Mouse (Mus musculus) lung, postnatal 0 days (tissue): ENCODE data around the gene Mto1. TPM values are rescaled to one million over a fixed set of nuclear protein-coding genes. Genes with fewer than 3 reads are reported as not detected.
A peak's percentile ranks its signal among the peaks of the same experiment; 100 is the strongest.

Source experiments
- ATAC-seq: fragments of 200-750 bp; cut with Nextera tagmentation; 2 replicates; pipeline ENCODE4 v1.8.0; 2017; ENCODE audit warnings: moderate library complexity
- DNase-seq: peaks from one replicate; pipeline ENCODE4 v3.0.0-alpha.2; 2016; ENCODE audit warnings: low spot score
- H3K27ac ChIP-seq: fragments of 300-500 bp; sonication (generic); 2 replicates; pipeline ENCODE4 v1.5.1; 2014; ENCODE audit warnings: antibody characterized with exemption, mild to moderate bottlenecking, low read length, mixed read lengths
- H3K27me3 ChIP-seq: fragments of 300-500 bp; sonication (generic); replicated peaks from 2 replicates; pipeline ENCODE4 v1.6.1; 2014; ENCODE audit warnings: low read length, mixed read lengths; ENCODE audit not compliant: insufficient read depth
- H3K36me3 ChIP-seq: fragments of 300-500 bp; sonication (generic); 2 replicates; pipeline ENCODE4 v1.6.1; 2014; ENCODE audit warnings: low read length, mixed read lengths; ENCODE audit not compliant: insufficient read depth
- H3K4me1 ChIP-seq: fragments of 300-500 bp; sonication (generic); 2 replicates; pipeline ENCODE4 v1.6.1; 2014; ENCODE audit warnings: antibody characterized with exemption, low read depth, low read length, mixed read lengths; ENCODE audit not compliant: insufficient read depth
- H3K4me2 ChIP-seq: fragments of 300-500 bp; sonication (generic); replicated peaks from 2 replicates; pipeline ENCODE4 v1.6.1; 2014; ENCODE audit warnings: low read depth, mild to moderate bottlenecking, low read length, moderate library complexity, mixed read lengths
- H3K4me3 ChIP-seq: fragments of 300-500 bp; sonication (generic); 2 replicates; pipeline ENCODE4 v1.5.1; 2014; ENCODE audit warnings: low read depth, low read length
- H3K9ac ChIP-seq: fragments of 300-500 bp; sonication (generic); replicated peaks from 2 replicates; pipeline ENCODE4 v1.6.1; 2014; ENCODE audit warnings: low read depth, mild to moderate bottlenecking
- H3K9me3 ChIP-seq: fragments of 300-500 bp; sonication (generic); 2 replicates; pipeline ENCODE4 v1.6.1; 2016; ENCODE audit warnings: low read length, mixed read lengths
- CTCF ChIP-seq: IDR thresholded peaks from 2 replicates; pipeline ENCODE4 v1.5.1; 2016; ENCODE audit warnings: antibody characterized with exemption, mild to moderate bottlenecking
- EP300 ChIP-seq: IDR thresholded peaks from 2 replicates; pipeline ENCODE4 v1.6.1; 2016; ENCODE audit warnings: antibody characterized with exemption, mild to moderate bottlenecking, control low read depth
- WGBS: fragments of 180-500 bp; shearing (Covaris S2); extraction: QIAGEN DNeasy Blood & Tissue Kit; methylation state at CpG from one replicate; pipeline ENCODE4 v1.1.7; 2014; 5-methylcytosine and 5-hydroxymethylcytosine counted together
- polyA plus RNA-seq: library from polyadenylated mRNA; unstranded; fragments of >200 nt; fragmentation: Nextera tagmentation; extraction: Ambion mirVana; gene quantifications from 2 replicates; pipeline ENCODE4 v1.2.1, GENCODE M21; 2015

The Mto1 gene
- polyA plus RNA-seq, 1 experiment from 2014 or later, result 11.2 TPM

DNA sequence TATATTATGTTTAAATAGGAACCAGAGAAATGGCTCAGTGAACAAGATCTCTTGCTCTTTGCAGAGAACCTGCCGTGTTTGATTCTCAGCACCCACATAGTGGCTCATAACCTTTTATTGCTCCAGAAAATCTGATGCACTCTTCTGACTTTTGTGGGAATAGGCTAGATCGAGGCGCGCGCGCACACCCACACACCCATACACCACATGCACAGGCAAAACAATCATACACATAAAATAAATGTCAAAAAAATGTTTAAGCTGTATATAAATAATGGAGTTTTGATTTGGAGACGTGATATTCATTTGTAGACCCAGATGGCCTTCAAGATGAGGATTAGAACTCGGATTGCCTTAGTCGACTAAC, 419 bp upstream of the Mto1 start:
- H3K4me2 ChIP-seq, result peak overlapping the region; percentile 78
- DNase-seq, result no peak
- TF ChIP-seq EP300, result no peak
- no peak for TF ChIP-seq CTCF
- peaks cover 1% of the 10 kb centered on the region; the same call in 1 of the 2 replicates for H3K27me3 ChIP-seq
- WGBS, result 30% methylated on average over 9 of the region's 9 CpGs
- no peaks in the 10 kb centered on the region for H3K9me3 ChIP-seq
- H3K27ac ChIP-seq, result no peak overlapping the region
- no peaks in the 10 kb centered on the region for H3K36me3 ChIP-seq
- H3K4me3 ChIP-seq, result peak overlapping the region; percentile 96
- no peak for ATAC-seq
- H3K9ac ChIP-seq, result no peak overlapping the region
- peaks cover 5% of the 10 kb centered on the region; the same call in 1 of the 2 replicates for H3K4me1 ChIP-seq

DNA sequence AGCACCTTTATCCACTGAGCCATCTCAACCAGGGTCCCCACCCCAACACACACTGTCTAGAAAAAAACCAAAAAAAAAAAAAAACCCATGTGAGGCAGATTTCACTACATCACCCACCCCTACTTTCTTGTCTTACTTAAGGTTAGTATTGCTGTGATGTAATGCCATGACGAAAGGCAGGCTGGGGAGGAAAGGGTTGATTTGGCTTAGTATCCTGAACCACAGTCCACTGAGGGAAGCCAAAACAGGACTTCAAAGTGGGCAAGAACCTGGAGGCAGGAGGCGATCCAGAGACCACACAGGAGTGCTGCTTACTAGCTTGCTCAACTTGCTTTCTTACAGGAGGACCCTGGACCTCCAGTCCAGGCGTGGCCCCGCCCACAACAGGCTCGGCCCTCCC, 2.4 kb downstream of the Mto1 start:
- Histone ChIP-seq H3K4me1 (peaks cover 5% of the 10 kb centered on the region; the same call in 1 of the 2 replicates), H3K9ac (no peak overlapping the region), H3K9me3 (no peaks in the 10 kb centered on the region), H3K27me3 (no peaks in the 10 kb centered on the region), H3K36me3 (peaks cover 5% of the 10 kb centered on the region; the same call in 1 of the 2 replicates), H3K4me3 (no peak overlapping the region), H3K4me2 (no peak overlapping the region), H3K27ac (no peak overlapping the region)
- TF ChIP-seq EP300, result no peak
- TF ChIP-seq CTCF, result no peak
- ATAC-seq (no peak), DNase-seq (no peak)
- WGBS, result 77% methylated on average over 5 of the region's 5 CpGs

DNA sequence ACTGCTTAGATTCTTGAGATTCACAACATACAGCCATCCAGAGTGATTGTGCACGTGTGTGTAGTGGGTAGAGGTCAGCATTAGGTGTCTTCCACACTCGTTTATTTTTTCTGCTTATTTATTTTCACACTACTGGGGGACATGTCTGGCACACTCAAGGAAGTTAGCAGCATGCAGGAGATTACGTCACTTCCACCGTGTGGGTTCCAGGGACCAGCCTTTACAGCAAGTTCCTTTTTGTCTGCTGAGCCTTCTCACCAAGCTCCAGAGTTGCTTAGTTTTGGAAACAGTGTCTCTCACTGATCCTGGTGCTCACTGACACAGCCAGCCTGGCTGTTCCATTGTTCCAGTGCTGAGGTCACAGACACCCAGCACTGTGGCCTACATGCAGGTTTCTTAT, 3.4 kb downstream of the Mto1 start:
- Histone ChIP-seq H3K27me3 (no peaks in the 10 kb centered on the region), H3K4me3 (no peak overlapping the region), H3K9me3 (no peaks in the 10 kb centered on the region), H3K4me2 (no peak overlapping the region), H3K27ac (no peak overlapping the region), H3K4me1 (peaks cover 5% of the 10 kb centered on the region; the same call in 1 of the 2 replicates), H3K9ac (no peak overlapping the region), H3K36me3 (peaks cover 5% of the 10 kb centered on the region; the same call in 1 of the 2 replicates)
- ATAC-seq (no peak), DNase-seq (peak; percentile 31)
- 63% methylated on average over 4 of the region's 4 CpGs for WGBS
- TF ChIP-seq CTCF (no peak), EP300 (no peak)

DNA sequence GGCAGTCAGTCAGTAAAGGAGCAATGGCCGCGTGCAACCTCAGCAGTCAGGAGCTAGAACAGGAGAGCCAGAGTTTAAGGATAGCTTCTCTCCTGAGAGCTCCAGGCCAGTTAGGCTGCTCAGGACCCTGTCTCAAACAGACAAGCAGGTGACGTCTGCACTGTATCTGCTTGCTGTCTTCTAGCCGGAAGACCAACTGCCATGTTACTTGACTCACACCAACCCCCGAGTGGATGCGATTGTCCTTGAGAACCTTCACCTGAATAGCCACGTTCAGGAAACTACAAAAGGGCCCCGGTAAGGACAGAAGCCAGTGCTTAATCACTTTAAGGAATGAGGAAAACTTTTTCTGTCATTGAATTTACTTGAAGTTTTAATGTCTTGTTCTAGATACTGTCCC, 9.0 kb downstream of the Mto1 start:
- no peak for ATAC-seq
- no peak for DNase-seq
- no peaks in the 10 kb centered on the region for H3K4me1 ChIP-seq
- no peak overlapping the region for H3K4me2 ChIP-seq
- H3K27me3 ChIP-seq, result no peaks in the 10 kb centered on the region
- no peak overlapping the region for H3K27ac ChIP-seq
- 91% methylated on average over 8 of the region's 8 CpGs for WGBS
- TF ChIP-seq CTCF (no peak), EP300 (no peak)
- no peak overlapping the region for H3K9ac ChIP-seq
- peaks cover 26% of the 10 kb centered on the region; the same call in 1 of the 2 replicates for H3K36me3 ChIP-seq
- H3K9me3 ChIP-seq, result no peaks in the 10 kb centered on the region
- H3K4me3 ChIP-seq, result no peak overlapping the region

DNA sequence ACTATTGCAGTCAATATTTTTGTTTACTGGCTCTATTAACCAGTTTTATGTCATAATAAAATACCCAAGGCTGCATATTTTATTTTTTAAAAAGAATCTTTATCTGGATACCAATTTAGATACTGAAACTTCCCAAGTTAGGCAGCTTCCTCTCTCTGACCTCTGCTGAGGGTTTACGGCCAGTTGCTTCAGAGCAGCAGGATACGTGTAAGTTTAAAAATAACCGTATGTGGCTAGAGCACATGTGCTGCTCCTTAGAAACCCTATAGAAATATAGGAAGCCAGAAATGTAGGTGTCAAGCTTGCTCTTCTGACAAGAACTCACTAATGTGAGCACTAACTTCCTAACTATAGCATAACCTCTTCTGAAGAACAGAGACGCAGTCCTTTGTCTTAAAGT, 15.3 kb downstream of the Mto1 start:
- Histone ChIP-seq H3K9me3 (no peaks in the 10 kb centered on the region), H3K9ac (no peak overlapping the region), H3K4me1 (no peaks in the 10 kb centered on the region), H3K4me2 (no peak overlapping the region), H3K4me3 (no peak overlapping the region), H3K27me3 (no peaks in the 10 kb centered on the region), H3K27ac (no peak overlapping the region), H3K36me3 (peaks cover 23% of the 10 kb centered on the region; the same call in 1 of the 2 replicates)
- no peak for TF ChIP-seq EP300
- TF ChIP-seq CTCF, result no peak
- ATAC-seq, result no peak
- DNase-seq, result no peak
- WGBS, result 86% methylated on average over 4 of the region's 4 CpGs

DNA sequence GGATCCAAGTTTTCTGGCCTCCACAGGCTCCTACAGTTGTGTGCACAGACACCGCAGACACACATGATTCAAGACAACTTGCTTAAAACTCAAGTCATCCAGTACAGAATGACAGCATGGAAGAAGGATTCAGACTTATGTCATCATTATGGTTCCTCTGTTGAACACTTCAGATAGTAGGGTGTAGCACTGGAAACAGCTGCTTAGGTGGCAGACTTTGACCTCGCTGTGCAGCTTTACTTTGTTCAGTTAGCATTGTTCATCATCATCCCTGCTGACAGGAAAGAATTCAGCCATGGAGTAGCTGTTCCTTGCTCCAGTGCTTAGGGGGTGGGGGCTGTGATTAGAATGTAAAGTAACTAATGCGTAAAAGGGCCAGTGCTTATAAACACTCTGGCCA, 17.7 kb downstream of the Mto1 start:
- H3K36me3 ChIP-seq, result peaks cover 26% of the 10 kb centered on the region
- H3K9me3 ChIP-seq, result no peaks in the 10 kb centered on the region
- 95% methylated on average over 3 of the region's 3 CpGs for WGBS
- no peaks in the 10 kb centered on the region for H3K27me3 ChIP-seq
- TF ChIP-seq CTCF (no peak), EP300 (no peak)
- ATAC-seq, result no peak
- no peak for DNase-seq
- H3K4me1 ChIP-seq, result no peaks in the 10 kb centered on the region
- H3K4me3 ChIP-seq, result no peak overlapping the region
- no peak overlapping the region for H3K27ac ChIP-seq
- H3K9ac ChIP-seq, result no peak overlapping the region
- no peak overlapping the region for H3K4me2 ChIP-seq

DNA sequence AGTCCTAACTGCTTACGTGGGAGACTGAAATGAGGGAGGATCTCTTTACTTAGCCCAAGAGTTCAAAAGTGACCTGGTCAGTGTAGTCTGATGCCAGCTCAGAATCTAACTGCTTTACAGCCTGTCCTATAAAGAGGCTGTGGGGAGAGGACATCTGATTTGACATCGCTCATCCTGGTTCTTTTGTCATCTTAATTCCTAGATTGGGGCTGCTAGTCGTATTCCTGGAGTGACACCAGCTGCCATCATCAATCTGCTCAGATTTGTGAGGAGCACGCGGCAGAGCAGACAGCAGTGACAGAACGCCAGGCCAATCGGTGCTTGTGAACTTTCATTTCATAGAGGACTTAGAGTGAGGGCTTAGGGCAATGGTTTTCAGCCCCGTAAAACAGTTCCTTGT, 25.6 kb downstream of the Mto1 start:
- DNase-seq (no peak), ATAC-seq (no peak)
- no peaks in the 10 kb centered on the region for H3K9me3 ChIP-seq
- H3K4me2 ChIP-seq, result no peak overlapping the region
- no peaks in the 10 kb centered on the region for H3K27me3 ChIP-seq
- H3K36me3 ChIP-seq, result peaks cover 25% of the 10 kb centered on the region
- H3K9ac ChIP-seq, result no peak overlapping the region
- TF ChIP-seq EP300, result no peak
- no peak for TF ChIP-seq CTCF
- WGBS, result 75% methylated on average over 8 of the region's 8 CpGs
- no peaks in the 10 kb centered on the region for H3K4me1 ChIP-seq
- H3K4me3 ChIP-seq, result no peak overlapping the region
- no peak overlapping the region for H3K27ac ChIP-seq
